Mouse (Mus musculus): ENCODE results near the gene Ccdc114. TPM values are rescaled to one million over a fixed set of nuclear protein-coding genes. Genes with fewer than 3 reads are reported as not detected.
"Not testable (repeated sequence)": the region's sequence is repeated elsewhere in the genome, so short reads cannot be mapped to it uniquely, and the experiment has no call there.

Gene Ccdc114
- polyA plus RNA-seq, 1 experiment from 2014 or later = 8.9 TPM

- no peak overlapping the region for H3K9ac ChIP-seq (replicated peaks; ENCODE audit: low read depth)
- no peak overlapping the region for H3K4me2 ChIP-seq (replicated peaks; ENCODE audit: low read depth, low read length)
- TF ChIP-seq EP300 (IDR thresholded peaks at IDR 0.05) (no peak), CTCF (IDR thresholded peaks at IDR 0.05) (no peak)
- no peaks in the 10 kb centered on the region for H3K36me3 ChIP-seq (ENCODE audit: insufficient read depth, low read length)
- H3K9me3 ChIP-seq (ENCODE audit: low read length) = no peaks in the 10 kb centered on the region
- peaks cover 4% of the 10 kb centered on the region; the same call in 1 of the 2 replicates for H3K4me1 ChIP-seq (ENCODE audit: insufficient read depth, low read depth, low read length)
- DNase-seq (ENCODE audit: low spot score) (no peak), ATAC-seq (no peak)
- WGBS = 85% methylated on average over 2 of the region's 2 CpGs
- H3K4me3 ChIP-seq (ENCODE audit: low read depth, low read length) = no peak overlapping the region
- no peak overlapping the region for H3K27ac ChIP-seq (ENCODE audit: low read length)
- H3K27me3 ChIP-seq (replicated peaks; ENCODE audit: insufficient read depth, low read length) = no peaks in the 10 kb centered on the region
Measured at GRCm38 (mm10) chr7:45892651-45893050, 31.2 kb upstream of the Ccdc114 start.

DNA sequence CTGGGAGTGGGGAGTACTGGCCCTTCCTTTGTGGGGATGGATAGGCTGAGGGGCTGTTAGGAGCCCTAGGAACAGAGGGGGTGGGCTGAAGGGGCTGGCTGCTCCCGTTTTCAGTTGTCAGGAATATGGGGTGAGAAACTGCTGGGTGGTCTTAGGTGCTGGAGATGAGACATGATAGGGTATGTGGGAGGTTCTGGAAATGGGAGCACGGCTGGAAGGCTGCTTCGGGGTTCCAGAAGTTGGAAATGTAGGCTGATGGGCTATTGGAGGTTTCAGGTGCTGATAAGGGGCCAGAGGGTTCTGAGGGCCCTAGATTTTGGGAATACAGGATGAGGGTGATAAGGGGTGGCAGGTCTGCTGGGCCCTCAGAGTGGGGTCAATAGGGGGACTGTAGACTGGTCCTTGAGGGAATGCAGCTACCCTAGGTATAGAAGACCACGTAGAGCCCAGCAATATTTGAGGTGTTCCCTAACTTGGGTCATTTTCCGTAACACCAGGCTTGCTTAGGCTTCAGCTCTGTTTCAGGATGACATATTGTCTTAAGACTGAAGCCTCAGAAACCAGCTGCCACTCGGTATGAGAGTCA lies 27.8 kb upstream of the Ccdc114 start:
- H3K4me2 ChIP-seq (replicated peaks; ENCODE audit: low read depth, low read length) = peak overlapping the region; percentile 32
- H3K27me3 ChIP-seq (replicated peaks; ENCODE audit: insufficient read depth, low read length) = no peaks in the 10 kb centered on the region
- no peak overlapping the region for H3K4me3 ChIP-seq (ENCODE audit: low read depth, low read length)
- H3K36me3 ChIP-seq (ENCODE audit: insufficient read depth, low read length) = no peaks in the 10 kb centered on the region
- no peak overlapping the region for H3K9ac ChIP-seq (replicated peaks; ENCODE audit: low read depth)
- no peak overlapping the region for H3K27ac ChIP-seq (ENCODE audit: low read length)
- TF ChIP-seq EP300 (IDR thresholded peaks at IDR 0.05) (no peak), CTCF (IDR thresholded peaks at IDR 0.05) (no peak)
- peaks cover 7% of the 10 kb centered on the region; the same call in 1 of the 2 replicates for H3K4me1 ChIP-seq (ENCODE audit: insufficient read depth, low read depth, low read length)
- no peak for DNase-seq (ENCODE audit: low spot score)
- 69% methylated on average over 6 of the region's 6 CpGs for whole genome bisulfite sequencing
- ATAC-seq = no peak
- H3K9me3 ChIP-seq (ENCODE audit: low read length) = no peaks in the 10 kb centered on the region

- peak within 1 kb of the TSS; percentile 78 for H3K27ac ChIP-seq (ENCODE audit: low read length)
- H3K4me1 ChIP-seq (ENCODE audit: insufficient read depth, low read depth, low read length) = peaks cover 7% of the 10 kb centered on the region; the same call in 1 of the 2 replicates
- 1% methylated on average over 40 of the region's 40 CpGs for WGBS
- TF ChIP-seq CTCF (IDR thresholded peaks at IDR 0.05) (no peak), EP300 (IDR thresholded peaks at IDR 0.05) (no peak)
- DNase-seq (ENCODE audit: low spot score) (peak; percentile 99), ATAC-seq (peak; percentile 95)
- no peaks in the 10 kb centered on the region for H3K27me3 ChIP-seq (replicated peaks; ENCODE audit: insufficient read depth, low read length)
- H3K36me3 ChIP-seq (ENCODE audit: insufficient read depth, low read length) = no peaks in the 10 kb centered on the region
- H3K9me3 ChIP-seq (ENCODE audit: low read length) = no peaks in the 10 kb centered on the region
- H3K4me3 ChIP-seq (ENCODE audit: low read depth, low read length) = peak within 1 kb of the TSS; percentile 50
- H3K4me2 ChIP-seq (replicated peaks; ENCODE audit: low read depth, low read length) = peak within 1 kb of the TSS; percentile 67
- H3K9ac ChIP-seq (replicated peaks; ENCODE audit: low read depth) = peak within 1 kb of the TSS; percentile 46
Measured at GRCm38 (mm10) chr7:45896517-45897257, 27.2 kb upstream of the Ccdc114 start, which contains the start of the genes Syngr4 and Tmem143. Syngr4 (minus strand) TSS chr7:45896714. Tmem143 (plus strand) TSS chr7:45896941.

DNA sequence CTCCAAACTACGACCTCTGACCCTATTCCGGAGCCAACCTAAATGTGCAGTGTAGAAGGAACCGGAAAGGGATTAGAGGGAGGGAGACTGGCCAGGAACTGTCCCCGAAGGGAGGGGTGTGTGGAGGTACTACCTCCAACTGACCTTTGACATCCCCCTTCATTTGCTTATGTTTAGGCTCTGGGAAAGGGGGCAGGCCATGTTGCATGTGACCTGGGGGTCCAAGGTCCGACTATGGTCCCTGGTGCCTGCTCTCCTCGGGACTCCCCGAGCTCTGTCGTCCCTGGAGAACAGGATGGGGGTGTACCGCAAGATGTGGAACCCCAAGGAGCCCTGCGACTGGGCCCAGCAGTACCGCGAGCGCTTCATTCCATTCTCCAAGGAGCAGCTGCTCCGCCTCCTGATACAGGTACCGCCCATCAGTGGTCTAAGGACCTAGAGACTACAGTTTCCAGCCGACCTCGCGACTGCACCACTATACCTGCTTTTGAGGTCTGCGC lies 26.6 kb upstream of the Ccdc114 start:
- WGBS = 2% methylated on average over 19 of the region's 19 CpGs
- H3K4me3 ChIP-seq (ENCODE audit: low read depth, low read length) = peak overlapping the region; percentile 50
- H3K4me2 ChIP-seq (replicated peaks; ENCODE audit: low read depth, low read length) = peak overlapping the region; percentile 67
- DNase-seq (ENCODE audit: low spot score) (peak; percentile 82), ATAC-seq (peak; percentile 60)
- no peaks in the 10 kb centered on the region for H3K36me3 ChIP-seq (ENCODE audit: insufficient read depth, low read length)
- H3K27me3 ChIP-seq (replicated peaks; ENCODE audit: insufficient read depth, low read length) = no peaks in the 10 kb centered on the region
- H3K9ac ChIP-seq (replicated peaks; ENCODE audit: low read depth) = peak overlapping the region; percentile 46
- H3K4me1 ChIP-seq (ENCODE audit: insufficient read depth, low read depth, low read length) = peaks cover 7% of the 10 kb centered on the region; the same call in 1 of the 2 replicates
- H3K27ac ChIP-seq (ENCODE audit: low read length) = peak overlapping the region; percentile 78
- H3K9me3 ChIP-seq (ENCODE audit: low read length) = no peaks in the 10 kb centered on the region
- TF ChIP-seq EP300 (IDR thresholded peaks at IDR 0.05) = no peak
- TF ChIP-seq CTCF (IDR thresholded peaks at IDR 0.05) = no peak

GRCm38 (mm10) chr7:45898125-45898524 lies 25.7 kb upstream of the Ccdc114 start:
- H3K9me3 ChIP-seq (ENCODE audit: low read length); H3K36me3 ChIP-seq (ENCODE audit: insufficient read depth, low read length); H3K4me1 ChIP-seq (ENCODE audit: insufficient read depth, low read depth, low read length); H3K4me2 ChIP-seq (replicated peaks; ENCODE audit: low read depth, low read length); DNase-seq (ENCODE audit: low spot score); H3K9ac ChIP-seq (replicated peaks; ENCODE audit: low read depth); H3K4me3 ChIP-seq (ENCODE audit: low read depth, low read length); H3K27ac ChIP-seq (ENCODE audit: low read length); ATAC-seq; H3K27me3 ChIP-seq (replicated peaks; ENCODE audit: insufficient read depth, low read length): not testable (repeated sequence)
- TF ChIP-seq CTCF (IDR thresholded peaks at IDR 0.05) = peak; percentile 60
- WGBS = 57% methylated on average over 4 of the region's 4 CpGs

GRCm38 (mm10) chr7:45901562-45901961 lies 22.3 kb upstream of the Ccdc114 start:
- Histone ChIP-seq H3K27ac (ENCODE audit: low read length) (no peak overlapping the region), H3K4me3 (ENCODE audit: low read depth, low read length) (no peak overlapping the region), H3K4me2 (replicated peaks; ENCODE audit: low read depth, low read length) (no peak overlapping the region), H3K36me3 (ENCODE audit: insufficient read depth, low read length) (no peaks in the 10 kb centered on the region), H3K27me3 (replicated peaks; ENCODE audit: insufficient read depth, low read length) (no peaks in the 10 kb centered on the region), H3K9ac (replicated peaks; ENCODE audit: low read depth) (no peak overlapping the region), H3K9me3 (ENCODE audit: low read length) (no peaks in the 10 kb centered on the region), H3K4me1 (ENCODE audit: insufficient read depth, low read depth, low read length) (peaks cover 7% of the 10 kb centered on the region; the same call in 1 of the 2 replicates)
- peak; percentile 47 for DNase-seq (ENCODE audit: low spot score)
- no peak for TF ChIP-seq CTCF (IDR thresholded peaks at IDR 0.05)
- TF ChIP-seq EP300 (IDR thresholded peaks at IDR 0.05) = no peak
- 45% methylated on average over 5 of the region's 5 CpGs for WGBS
- ATAC-seq = no peak

Data from lung, postnatal 0 days (tissue).